ENCODE assay signal across 8 mouse cellular contexts in genomic region chr14:62555309-62555829, GRCm38 (mm10). TPM values are rescaled to one million over a fixed set of nuclear protein-coding genes. Genes with fewer than 3 reads are reported as not detected.
DNase-seq lines count a peak whose midpoint lies in the region; ATAC-seq and TF ChIP-seq lines count a peak whose summit lies in the region.

Gene Fam124a, plus strand, starts transcription at chr14:62555737.

- no peak for TF ChIP-seq POLR2A in lung, adult 2 months (IDR thresholded peaks at IDR 0.05; ENCODE audit: borderline replicate concordance, extremely low read depth, low read depth, low read length)

- peak; percentile 79 for DNase-seq in R1 (ENCODE audit: low read depth, low spot score)
- DNase-seq in cerebellum, adult 9-10 months: peak; percentile 74
- DNase-seq in frontal cortex, postnatal 10 days (ENCODE audit: low spot score in 2 of 2): peak; percentile 74 to 80
- peak; percentile 59 to 64 for DNase-seq in layer of hippocampus, adult 8-10 months (ENCODE audit: low spot score in 2 of 2)
- DNase-seq in lung, adult 2 months: peak; percentile 42
- DNase-seq in ovary, adult 18-20 months (ENCODE audit: low spot score): peak; percentile 48
- DNase-seq in thymus, postnatal 0 days (ENCODE audit: low spot score): peak; percentile 52

- no peak for TF ChIP-seq CTCF in lung, adult 2 months (IDR thresholded peaks at IDR 0.05; ENCODE audit: insufficient read depth, low read length)

- ATAC-seq in hematopoietic stem cell, adult 5-6 weeks (replicated peaks in 1 of 2; ENCODE audit: insufficient read depth in 1 of 2, low FRiP score in 2 of 2, low TSS enrichment in 1 of 2, low read depth in 1 of 2, poor library complexity in 2 of 2, severe bottlenecking in 2 of 2): peak; percentile 53 to 78

- H3K4me1 ChIP-seq in lung, adult 2 months (ENCODE audit: control insufficient read depth, insufficient read depth, low read length): peaks cover 8% of the 10 kb centered on the region

- H3K4me3 ChIP-seq in lung, adult 2 months (replicated peaks; ENCODE audit: extremely low read depth, low read depth, low read length): peak within 1 kb of the TSS; percentile 65

- WGBS in lung, adult 2 months: under 1% methylated on average over 51 of the region's 51 CpGs

RNA-seq across cellular contexts. Expression of gene Fam124a, which starts in this region (rescaled TPM):
- total RNA-seq in hematopoietic stem cell, adult 5-6 weeks (2017): 0.13 TPM in 1 of 2 replicates, not detected in the other
- 10 to 100 TPM; 12.8 to 15.6 (median 13.7) TPM for total RNA-seq in layer of hippocampus, adult 8-10 months (2022)
- polyA plus RNA-seq in lung, adult 2 months (2012; rRNA removed): 14.6 and 17.7 TPM in 2 replicates
- polyA plus RNA-seq in thymus, postnatal 0 days (2015; fragmentation: Nextera tagmentation; extraction: Ambion mirVana): 0.35 and 0.53 TPM in 2 replicates

Comparison
In these comparisons a context has a peak if more than half of its experiments do, and no peak if none do; other contexts are left out.
1. Peak in every context shown above with its lines: DNase-seq, ATAC-seq and H3K4me3 ChIP-seq.
2. RNA of gene Fam124a (total RNA-seq): 12.8 to 15.6 TPM in layer of hippocampus, adult 8-10 months; 0.13 TPM in hematopoietic stem cell, adult 5-6 weeks; every median in the first group is over 10 times any median in the second.
3. RNA of gene Fam124a (polyA plus RNA-seq): 14.6 to 17.7 TPM in lung, adult 2 months; 0.35 to 0.53 TPM in thymus, postnatal 0 days; every median in the first group is over 10 times any median in the second.
4. Peak in ATAC-seq in hematopoietic stem cell, adult 5-6 weeks; RNA of the gene not detected or under 1 TPM.
5. Peak in DNase-seq in thymus, postnatal 0 days; RNA of the gene not detected or under 1 TPM.